Mouse (Mus musculus) bone marrow, adult 2 months (tissue): ENCODE results near the gene Supt5. TPM values are rescaled to one million over a fixed set of nuclear protein-coding genes. Genes with fewer than 3 reads are reported as not detected.
A peak's percentile ranks its signal among the peaks of the same experiment; 100 is the strongest.

Source experiments
- H3K27ac ChIP-seq: fragments of 200-500 bp; 2 replicates; pipeline ENCODE4 v1.5.1; 2012; ENCODE audit warnings: low read depth, mild to moderate bottlenecking, control low read depth, inconsistent platforms, low read length; ENCODE audit not compliant: control insufficient read depth, poor library complexity, insufficient read depth
- H3K4me1 ChIP-seq: fragments of 200-500 bp; 2 replicates; pipeline ENCODE4 v1.6.1; 2011; ENCODE audit warnings: low read length; ENCODE audit not compliant: control insufficient read depth, insufficient read depth
- H3K4me3 ChIP-seq: fragments of 200-500 bp; replicated peaks from 2 replicates; pipeline ENCODE3; 2011; ENCODE audit warnings: mild to moderate bottlenecking, low read depth, low read length, control low read depth; ENCODE audit not compliant: control insufficient read depth
- CTCF ChIP-seq: fragments of 200-500 bp; IDR thresholded peaks from 2 replicates; pipeline ENCODE4 v1.5.1; 2011; ENCODE audit warnings: low read length, control low read depth; ENCODE audit not compliant: control insufficient read depth, insufficient read depth
- POLR2A ChIP-seq: fragments of 200-500 bp; IDR thresholded peaks from 2 replicates; pipeline ENCODE4 v1.6.1; 2011; ENCODE audit warnings: low read depth, mild to moderate bottlenecking, control low read depth, low read length, borderline replicate concordance; ENCODE audit not compliant: control insufficient read depth
- WGBS: fragments of 180-500 bp; shearing (Covaris S2); methylation state at CpG from one replicate; pipeline ENCODE4 v1.1.7; 2018; 5-methylcytosine and 5-hydroxymethylcytosine counted together
- polyA plus RNA-seq: library from polyadenylated mRNA; stranded (reverse); fragments of >200 nt; gene quantifications from 2 replicates; pipeline ENCODE4 v1.2.4, GENCODE M21; 2011; ENCODE audit warnings: low replicate concordance; ENCODE audit not compliant: missing spikeins, insufficient read depth, insufficient read length

The Supt5 gene
- polyA plus RNA-seq, 1 experiment, result 77.1 TPM

GRCm38 (mm10) chr7:28371514-28371989 lies 33.0 kb upstream of the Supt5 start:
- Histone ChIP-seq H3K27ac (peak overlapping the region; percentile 77; the same call in 1 of the 2 replicates), H3K4me1 (peaks cover 1% of the 10 kb centered on the region; the same call in 1 of the 2 replicates), H3K4me3 (peak overlapping the region; percentile 70)
- TF ChIP-seq CTCF, result no peak
- no peak for TF ChIP-seq POLR2A
- 2% methylated on average over 42 of the region's 43 CpGs for WGBS

DNA sequence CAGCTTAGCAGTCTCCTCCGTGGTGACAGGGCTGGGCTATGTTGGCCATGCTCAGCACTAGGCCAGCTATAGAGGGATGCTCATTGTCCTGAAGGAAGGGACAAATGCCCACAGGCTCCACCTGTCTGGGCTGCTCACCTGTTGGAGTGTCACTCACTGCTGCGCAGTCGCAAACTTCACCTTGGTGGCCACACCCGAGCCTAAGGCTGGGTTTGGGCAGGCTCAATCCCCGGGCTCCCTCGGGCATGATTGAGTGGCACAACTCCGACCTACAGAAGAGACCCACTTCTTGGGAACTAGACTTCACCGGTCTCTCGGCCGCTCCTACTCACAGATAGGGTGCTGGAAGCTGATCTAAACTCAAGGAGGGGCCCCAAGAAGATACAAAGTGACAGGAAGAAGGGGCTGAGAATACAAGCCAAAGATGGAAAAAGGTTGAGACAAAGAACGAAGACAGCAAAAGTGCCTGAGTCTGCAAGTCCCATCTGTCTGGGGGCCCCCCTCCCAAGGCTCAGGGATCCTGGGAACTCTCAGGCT lies 32.5 kb upstream of the Supt5 start:
- 21% methylated on average over 11 of the region's 11 CpGs for WGBS

DNA sequence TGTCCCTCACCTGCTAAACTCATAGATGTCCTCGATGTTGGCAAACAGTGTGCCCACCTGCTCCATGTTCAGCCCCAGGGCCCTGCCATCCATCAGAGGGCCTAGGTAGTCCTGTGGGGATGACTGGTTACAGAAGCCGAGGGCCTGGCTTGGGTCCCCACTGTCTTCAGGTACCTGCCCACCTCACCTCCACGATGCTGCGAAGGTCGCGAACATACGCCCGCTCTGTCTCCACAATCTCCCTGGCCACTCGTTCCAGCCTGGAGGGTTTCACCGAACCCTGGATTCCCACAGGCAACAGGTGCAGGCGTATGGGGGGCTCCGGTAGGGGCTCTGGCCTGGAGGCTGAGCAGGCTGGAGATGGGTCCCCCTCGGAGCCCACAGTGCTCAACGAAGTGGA lies 31.5 kb upstream of the Supt5 start:
- WGBS, result 89% methylated on average over 14 of the region's 14 CpGs
- H3K4me1 ChIP-seq, result peaks cover 1% of the 10 kb centered on the region; the same call in 1 of the 2 replicates
- TF ChIP-seq POLR2A (no peak), CTCF (no peak)
- H3K4me3 ChIP-seq, result no peak overlapping the region
- H3K27ac ChIP-seq, result no peak overlapping the region

More for the DNA sequence above, 32.5 kb upstream of the Supt5 start:
- H3K4me1 ChIP-seq, result peaks cover 1% of the 10 kb centered on the region; the same call in 1 of the 2 replicates
- no peak overlapping the region for H3K27ac ChIP-seq
- no peak for TF ChIP-seq CTCF
- no peak for TF ChIP-seq POLR2A
- peak overlapping the region; percentile 12 for H3K4me3 ChIP-seq

GRCm38 (mm10) chr7:28368276-28368920 lies 29.9 kb upstream of the Supt5 start:
- no peak overlapping the region for H3K4me3 ChIP-seq
- 86% methylated on average over 16 of the region's 16 CpGs for WGBS

GRCm38 (mm10) chr7:28367663-28368275 lies 29.2 kb upstream of the Supt5 start:
- Histone ChIP-seq H3K4me3 (no peak overlapping the region), H3K27ac (no peak overlapping the region), H3K4me1 (peaks cover 1% of the 10 kb centered on the region; the same call in 1 of the 2 replicates)
- TF ChIP-seq CTCF (no peak), POLR2A (no peak)
- 87% methylated on average over 16 of the region's 16 CpGs for WGBS

More at GRCm38 (mm10) chr7:28368276-28368920, 29.9 kb upstream of the Supt5 start:
- Histone ChIP-seq H3K4me1 (peaks cover 1% of the 10 kb centered on the region; the same call in 1 of the 2 replicates), H3K27ac (no peak overlapping the region)
- TF ChIP-seq CTCF (no peak), POLR2A (no peak; the same call in 1 of the 2 replicates)

DNA sequence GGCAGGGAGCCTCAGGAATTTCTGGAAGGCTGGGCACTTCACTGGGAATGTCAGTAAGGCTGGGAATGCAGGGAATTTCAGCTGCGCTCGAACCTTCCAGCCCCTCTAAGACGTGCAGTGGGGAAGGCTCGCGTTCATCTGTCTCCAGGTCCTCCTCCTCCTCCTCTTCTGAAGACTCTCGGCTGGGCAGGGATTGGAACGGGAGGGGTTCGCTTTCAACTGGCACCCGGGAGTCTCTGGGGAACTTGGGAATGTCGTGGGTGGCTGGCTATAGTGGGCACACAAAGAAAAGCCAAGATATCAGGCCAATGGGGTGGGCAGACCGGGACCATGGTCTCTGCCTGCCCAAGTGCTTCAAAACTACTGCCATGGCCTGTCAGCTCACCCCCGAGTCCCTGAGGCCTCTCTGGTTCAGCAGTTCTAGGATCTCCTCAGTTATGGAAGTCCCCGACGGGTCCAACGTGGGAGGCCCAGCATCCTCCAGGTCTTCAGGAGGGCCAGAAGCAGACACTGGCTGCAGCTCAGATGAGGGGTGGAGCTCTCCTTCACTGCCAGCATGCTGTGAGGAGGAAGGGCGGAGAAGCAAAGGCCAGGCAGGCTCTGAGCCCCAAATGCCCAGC lies 24.0 kb upstream of the Supt5 start:
- no peaks in the 10 kb centered on the region; the same call in 1 of the 2 replicates for H3K4me1 ChIP-seq
- WGBS, result 86% methylated on average over 16 of the region's 16 CpGs
- H3K27ac ChIP-seq, result no peak overlapping the region
- TF ChIP-seq CTCF, result no peak
- TF ChIP-seq POLR2A, result no peak
- no peak overlapping the region for H3K4me3 ChIP-seq

DNA sequence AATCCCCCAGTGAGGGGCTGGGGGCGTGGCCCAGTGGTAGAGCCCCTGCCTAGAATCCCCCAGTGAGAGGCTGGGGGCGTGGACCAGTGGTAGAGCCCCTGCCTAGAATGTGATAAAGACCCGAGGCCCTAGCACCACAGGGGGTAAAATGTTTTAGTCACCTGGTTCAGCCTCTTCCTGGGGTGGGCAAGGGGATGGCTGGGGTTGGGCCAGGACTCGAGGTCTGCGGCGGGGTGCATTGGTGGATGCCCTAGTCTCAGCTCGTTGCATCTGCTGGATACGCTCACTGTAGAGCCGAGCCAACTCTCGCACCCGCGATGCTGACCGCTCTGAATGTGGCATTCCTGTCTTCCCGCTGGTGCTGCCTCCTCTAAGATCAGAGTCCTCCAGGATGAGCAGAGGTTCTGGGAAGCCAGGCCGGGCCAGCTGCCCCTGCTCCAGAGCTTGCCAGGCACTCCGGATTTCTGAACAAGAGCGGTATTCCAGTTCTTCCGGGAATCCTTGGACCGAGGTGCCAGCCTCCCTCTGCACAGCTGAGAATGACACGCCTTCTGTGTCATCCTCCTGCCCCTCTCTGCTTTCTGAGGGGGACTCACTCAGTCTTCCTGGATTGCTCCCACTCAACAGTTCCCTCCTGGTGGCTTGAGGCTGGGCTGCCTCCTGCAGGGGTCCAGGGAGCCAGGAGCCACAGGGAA lies 23.2 kb upstream of the Supt5 start:
- H3K4me1 ChIP-seq, result no peaks in the 10 kb centered on the region; the same call in 1 of the 2 replicates
- 88% methylated on average over 20 of the region's 20 CpGs for WGBS
- no peak overlapping the region for H3K27ac ChIP-seq
- TF ChIP-seq POLR2A (no peak), CTCF (no peak)
- H3K4me3 ChIP-seq, result no peak overlapping the region

GRCm38 (mm10) chr7:28360291-28360690 lies 21.7 kb upstream of the Supt5 start:
- H3K27ac ChIP-seq, result no peak overlapping the region
- no peak overlapping the region for H3K4me3 ChIP-seq
- TF ChIP-seq CTCF (no peak), POLR2A (no peak)
- 87% methylated on average over 6 of the region's 6 CpGs for WGBS
- H3K4me1 ChIP-seq, result no peaks in the 10 kb centered on the region; the same call in 1 of the 2 replicates
